Mouse (Mus musculus): Measurements from ENCODE around the gene Fbxl16.

DNA sequence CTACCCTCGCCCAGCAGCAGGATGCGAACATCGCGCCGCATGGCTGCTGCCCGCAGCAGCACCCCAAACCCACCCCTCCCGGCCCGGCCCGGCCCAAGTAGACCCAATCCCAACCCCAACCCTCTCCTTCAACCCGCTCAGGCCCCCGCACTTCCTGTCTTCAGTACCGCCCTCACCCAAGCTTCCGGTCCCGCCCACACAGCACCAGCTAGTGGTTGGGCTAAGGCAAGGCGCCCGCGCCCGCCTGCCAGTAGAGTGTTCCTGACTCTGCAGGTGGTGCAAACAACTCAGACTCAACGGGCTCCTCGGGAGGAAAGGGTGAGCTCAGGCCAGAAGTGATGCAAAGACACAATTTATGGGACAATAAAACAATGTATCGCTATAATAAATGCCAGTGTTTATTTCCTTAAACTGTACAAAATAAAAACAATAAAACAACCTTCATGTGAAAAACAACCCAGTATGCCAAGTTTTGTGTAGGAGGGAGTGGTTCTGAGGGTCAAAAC is 35.6 kb downstream of the Fbxl16 start, which contains the start of gene Rhot2:
- TF ChIP-seq POLR2A (IDR thresholded peaks at IDR 0.05; ENCODE audit: low read depth, low read length) (peak; percentile 64), CTCF (conservative IDR thresholded peaks at IDR 0.05; ENCODE audit: insufficient read depth, insufficient read length, low read depth, low read length) (peak; percentile 49)

All from kidney, adult 2 months (tissue).